Comparison of ENCODE assay signal across 24 mouse cellular contexts in genomic region chr2:67438309-67438708, GRCm38 (mm10). TPM values are rescaled to one million over a fixed set of nuclear protein-coding genes. Genes with fewer than 3 reads are reported as not detected.
"Had no signal": no experiment of that assay in that cellular context is flagged by ENCODE, and none has a peak within 500 bp of the region (broad histone marks: within the 10 kb centered on the region; RNA-seq: fewer than 3 reads in every experiment).

No protein-coding gene starts in this region.

- H3K9ac ChIP-seq: neural tube, embryonic 13.5 days; neural tube, embryonic 15.5 days; stomach, embryonic 15.5 days had no signal

- H3K27me3 ChIP-seq: neural tube, embryonic 13.5 days; neural tube, embryonic 15.5 days; stomach, embryonic 15.5 days had no signal

- H3K4me3 ChIP-seq: neural tube, embryonic 13.5 days; neural tube, embryonic 15.5 days; stomach, embryonic 15.5 days had no signal

- H3K27ac ChIP-seq: neural tube, embryonic 13.5 days; neural tube, embryonic 15.5 days; stomach, embryonic 15.5 days; stomach, postnatal 0 days had no signal

- DNase-seq: right cerebral cortex, adult 18-20 months; right cerebral cortex, postnatal 14 days; right cerebral cortex, postnatal 25 days; right cerebral cortex, postnatal 4 days; spleen, adult 18-20 months; thymus, adult 18-20 months; thymus, adult 2 months; thymus, postnatal 14 days; thymus, postnatal 25 days; thymus, postnatal 36 days; thymus, postnatal 4 days had no signal

- H3K4me2 ChIP-seq: neural tube, embryonic 13.5 days; neural tube, embryonic 15.5 days; stomach, embryonic 15.5 days had no signal

- H3K36me3 ChIP-seq: neural tube, embryonic 13.5 days; neural tube, embryonic 15.5 days; stomach, embryonic 15.5 days had no signal

- H3K9me3 ChIP-seq: neural tube, embryonic 13.5 days; neural tube, embryonic 15.5 days; stomach, embryonic 15.5 days had no signal

- H3K4me1 ChIP-seq: neural tube, embryonic 13.5 days; neural tube, embryonic 15.5 days; stomach, embryonic 15.5 days had no signal

RNA-seq across cellular contexts. Expression of gene Gm26727, which starts 5.3 kb away (rescaled TPM):
- total RNA-seq: neutrophil, adult 5-6 weeks had no signal
- polyA plus RNA-seq: neural tube, embryonic 13.5 days; neural tube, embryonic 14.5 days; neural tube, embryonic 15.5 days; small intestine, adult 2 months; spleen, adult 2 months; stomach, embryonic 14.5 days; stomach, embryonic 15.5 days; stomach, embryonic 16.5 days; stomach, postnatal 0 days; testis, adult 2 months; thymus, adult 2 months; thymus, postnatal 0 days; urinary bladder, adult 2 months had no signal

RNA-seq across cellular contexts. Expression of gene Xirp2, which starts 7.5 kb away (rescaled TPM):
- polyA plus RNA-seq: neural tube, embryonic 13.5 days; small intestine, adult 2 months; spleen, adult 2 months; stomach, embryonic 14.5 days; stomach, embryonic 15.5 days; testis, adult 2 months; urinary bladder, adult 2 months had no signal

RNA-seq across cellular contexts. Expression of gene Gm21830, which starts 24.8 kb away (rescaled TPM):
- total RNA-seq: neutrophil, adult 5-6 weeks had no signal
- polyA plus RNA-seq: neural tube, embryonic 13.5 days; neural tube, embryonic 14.5 days; neural tube, embryonic 15.5 days; small intestine, adult 2 months; spleen, adult 2 months; stomach, embryonic 14.5 days; stomach, embryonic 15.5 days; stomach, embryonic 16.5 days; stomach, postnatal 0 days; testis, adult 2 months; thymus, adult 2 months; thymus, postnatal 0 days; urinary bladder, adult 2 months had no signal
